Mouse (Mus musculus) midbrain, embryonic 11.5 days (tissue): ENCODE measurements around the gene Tspan5. TPM values are rescaled to one million over a fixed set of nuclear protein-coding genes. Genes with fewer than 3 reads are reported as not detected.

ENCODE experiments used
- ATAC-seq: fragments of 200-750 bp; cut with Nextera tagmentation; 2 replicates; pipeline ENCODE4 v1.8.0; 2017; ENCODE audit warnings: moderate TSS enrichment, moderate library complexity; ENCODE audit not compliant: low FRiP score
- DNase-seq: peaks from one replicate; pipeline ENCODE4 v3.0.0; 2015; ENCODE audit warnings: low spot score; ENCODE audit errors: missing footprints
- H3K27ac ChIP-seq: fragments of 300-500 bp; sonication (generic); 2 replicates; pipeline ENCODE4 v1.5.1; 2014; ENCODE audit warnings: low read depth, low read length
- H3K27me3 ChIP-seq: fragments of 300-500 bp; sonication (generic); 2 replicates; pipeline ENCODE4 v1.6.1; 2014; ENCODE audit warnings: mild to moderate bottlenecking, low read length, moderate library complexity, mixed read lengths; ENCODE audit not compliant: control insufficient read depth, insufficient read depth
- H3K36me3 ChIP-seq: fragments of 300-500 bp; sonication (generic); 2 replicates; pipeline ENCODE4 v1.6.1; 2014; ENCODE audit warnings: mild to moderate bottlenecking, low read length, moderate library complexity, mixed read lengths; ENCODE audit not compliant: control insufficient read depth, insufficient read depth
- H3K4me1 ChIP-seq: fragments of 300-500 bp; sonication (generic); 2 replicates; pipeline ENCODE4 v1.6.1; 2014; ENCODE audit warnings: low read length; ENCODE audit not compliant: control insufficient read depth, insufficient read depth
- H3K4me2 ChIP-seq: fragments of 300-500 bp; sonication (generic); 2 replicates; pipeline ENCODE4 v1.6.1; 2014; ENCODE audit warnings: mild to moderate bottlenecking, moderate library complexity
- H3K4me3 ChIP-seq: fragments of 300-500 bp; sonication (generic); 2 replicates; pipeline ENCODE4 v1.5.1; 2014; ENCODE audit warnings: low read depth, low read length
- H3K9ac ChIP-seq: fragments of 300-500 bp; sonication (generic); 2 replicates; pipeline ENCODE4 v1.6.1; 2014; ENCODE audit warnings: low read length
- H3K9me3 ChIP-seq: fragments of 300-500 bp; sonication (generic); 2 replicates; pipeline ENCODE4 v1.6.1; 2016; ENCODE audit warnings: low read length; ENCODE audit not compliant: control insufficient read depth
- WGBS: fragments of 180-500 bp; shearing (Covaris S2); extraction: QIAGEN DNeasy Blood & Tissue Kit; methylation state at CpG from one replicate; pipeline ENCODE4 v1.1.7; 2014; 5-methylcytosine and 5-hydroxymethylcytosine counted together
- polyA plus RNA-seq: library from polyadenylated mRNA; unstranded; fragments of >200 nt; fragmentation: Nextera tagmentation; extraction: Ambion mirVana; gene quantifications from 2 replicates; pipeline ENCODE4 v1.2.1, GENCODE M21; 2014

Tspan5 gene
- polyA plus RNA-seq, 1 experiment from 2014 or later, result 46.6 TPM

DNA sequence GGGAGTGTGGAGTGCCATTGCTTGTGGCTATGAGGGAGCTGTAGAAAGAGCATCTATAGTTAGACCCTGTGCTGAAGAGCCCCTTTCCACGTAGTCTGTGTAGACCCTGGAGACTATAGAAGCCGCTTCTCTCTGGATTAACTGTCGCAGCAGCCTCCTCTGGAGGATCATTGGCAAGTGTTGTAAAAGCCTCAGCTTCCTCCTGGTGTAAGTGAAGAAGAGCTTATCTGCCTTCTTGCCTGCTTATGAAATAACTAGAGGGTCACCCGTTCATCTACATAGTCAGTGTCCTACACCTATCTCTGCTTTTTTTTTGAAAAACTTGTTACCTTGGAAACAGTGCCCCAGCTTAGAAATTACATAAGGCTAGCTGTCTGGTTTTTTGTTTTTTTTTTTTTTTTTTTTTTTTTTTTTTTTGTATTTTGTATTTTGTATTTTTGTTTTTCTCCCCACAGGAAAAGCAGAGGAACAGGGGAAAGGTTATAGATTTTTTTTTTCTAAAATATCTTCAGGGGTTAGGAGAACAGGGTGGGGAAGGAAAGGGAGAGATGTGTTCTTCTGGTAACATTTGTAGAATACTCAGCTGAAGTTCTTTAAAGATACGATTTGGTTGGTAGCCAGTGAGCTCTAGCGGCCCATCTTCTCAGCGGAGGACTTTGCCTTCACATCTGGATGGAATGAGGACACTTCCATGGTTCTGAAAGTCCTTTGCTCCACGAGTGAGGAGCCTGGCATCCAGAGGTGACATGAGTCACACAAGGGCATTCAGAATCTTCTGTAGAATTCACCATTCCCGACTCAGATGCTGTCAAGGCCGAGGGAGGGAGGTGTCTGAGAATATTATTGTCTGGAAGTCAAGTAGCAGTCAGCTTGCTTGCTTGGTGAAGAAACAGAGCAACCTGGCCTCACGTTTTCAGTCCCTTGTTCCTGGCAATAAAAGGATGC, 62.4 kb downstream of the Tspan5 start:
- DNase-seq (no peak), ATAC-seq (no peak)
- Histone ChIP-seq H3K9ac (no peak overlapping the region), H3K4me3 (no peak overlapping the region), H3K4me1 (peaks cover 24% of the 10 kb centered on the region), H3K9me3 (no peaks in the 10 kb centered on the region), H3K36me3 (no peaks in the 10 kb centered on the region), H3K27ac (no peak overlapping the region), H3K27me3 (no peaks in the 10 kb centered on the region), H3K4me2 (no peak overlapping the region)
- 81% methylated on average over 11 of the region's 11 CpGs for WGBS

DNA sequence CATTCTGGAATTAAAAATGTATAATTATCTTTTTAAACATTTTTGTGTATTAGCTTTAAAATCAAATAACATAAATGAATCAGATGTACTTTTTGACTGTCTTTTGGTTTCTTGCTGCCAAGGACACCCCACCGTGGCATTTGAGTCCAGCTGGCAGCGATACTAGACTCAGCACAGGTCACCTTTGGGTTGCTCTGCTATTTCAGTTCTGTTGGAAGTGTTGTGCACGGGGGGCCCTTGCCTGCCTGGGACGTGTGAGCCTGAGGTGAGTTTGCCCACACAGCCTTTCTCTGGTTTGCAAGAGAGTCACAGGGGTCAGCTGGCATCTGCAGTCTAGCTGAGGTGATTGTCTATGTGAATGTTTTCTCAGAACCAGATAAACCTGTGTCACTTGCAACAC, 65.8 kb downstream of the Tspan5 start:
- DNase-seq (no peak), ATAC-seq (no peak)
- Histone ChIP-seq H3K4me3 (no peak overlapping the region), H3K9me3 (no peaks in the 10 kb centered on the region), H3K27me3 (no peaks in the 10 kb centered on the region), H3K9ac (no peak overlapping the region), H3K4me1 (peaks cover 7% of the 10 kb centered on the region), H3K36me3 (no peaks in the 10 kb centered on the region), H3K4me2 (no peak overlapping the region), H3K27ac (no peak overlapping the region)
- WGBS, result 93% methylated on average over 4 of the region's 4 CpGs

DNA sequence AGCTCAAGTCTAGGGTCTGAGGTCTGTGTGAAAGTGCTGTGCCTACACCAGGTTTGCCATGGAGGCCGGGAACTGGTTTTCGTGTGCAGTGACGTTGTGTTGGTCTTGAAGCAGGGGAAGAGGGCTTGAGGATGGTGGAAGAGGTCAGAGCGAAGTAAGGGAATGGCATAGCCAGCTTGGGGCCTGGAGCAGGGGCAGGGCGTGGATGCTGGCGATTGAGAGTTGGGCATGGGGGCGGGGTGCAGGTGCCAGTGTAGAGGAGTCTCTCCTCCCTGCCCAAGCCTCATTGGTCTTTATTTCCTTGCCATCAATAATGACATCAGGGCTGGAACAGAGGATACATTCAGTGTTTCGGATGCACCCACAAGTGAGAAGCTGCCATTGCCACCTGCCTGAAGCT, 67.5 kb downstream of the Tspan5 start:
- no peak overlapping the region for H3K27ac ChIP-seq
- H3K4me1 ChIP-seq, result peaks cover 3% of the 10 kb centered on the region
- H3K27me3 ChIP-seq, result no peaks in the 10 kb centered on the region
- DNase-seq, result no peak
- H3K4me2 ChIP-seq, result no peak overlapping the region
- no peak overlapping the region for H3K9ac ChIP-seq
- no peak overlapping the region for H3K4me3 ChIP-seq
- ATAC-seq, result no peak
- WGBS, result 95% methylated on average over 8 of the region's 8 CpGs
- no peaks in the 10 kb centered on the region for H3K36me3 ChIP-seq
- no peaks in the 10 kb centered on the region for H3K9me3 ChIP-seq

DNA sequence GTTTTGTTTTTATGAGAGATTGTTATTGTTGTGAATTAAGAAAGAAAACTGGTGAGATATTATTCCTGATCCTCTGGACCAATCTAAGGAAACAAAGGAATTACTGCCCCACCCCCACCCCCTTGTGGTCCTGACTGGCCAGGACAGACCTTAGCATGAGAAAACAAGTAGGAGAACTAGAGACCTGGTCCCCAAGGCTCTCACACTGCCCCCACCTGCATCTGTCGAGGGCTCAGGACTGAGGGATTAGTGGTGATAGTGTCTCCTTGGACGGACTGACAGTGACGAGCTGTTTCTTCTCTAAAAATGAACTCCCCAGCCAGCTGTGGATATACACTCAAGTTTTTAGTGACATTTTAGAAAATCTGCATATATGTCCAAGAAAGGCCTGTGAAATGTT, 70.6 kb downstream of the Tspan5 start:
- 20% methylated on average over 3 of the region's 3 CpGs for WGBS
- H3K4me1 ChIP-seq, result peaks cover 3% of the 10 kb centered on the region
- H3K9ac ChIP-seq, result no peak overlapping the region
- H3K27me3 ChIP-seq, result no peaks in the 10 kb centered on the region
- H3K36me3 ChIP-seq, result no peaks in the 10 kb centered on the region
- H3K4me2 ChIP-seq, result no peak overlapping the region
- ATAC-seq (peak; percentile 51; the same call in 1 of the 2 replicates), DNase-seq (no peak)
- H3K27ac ChIP-seq, result no peak overlapping the region
- H3K9me3 ChIP-seq, result no peaks in the 10 kb centered on the region
- H3K4me3 ChIP-seq, result no peak overlapping the region

DNA sequence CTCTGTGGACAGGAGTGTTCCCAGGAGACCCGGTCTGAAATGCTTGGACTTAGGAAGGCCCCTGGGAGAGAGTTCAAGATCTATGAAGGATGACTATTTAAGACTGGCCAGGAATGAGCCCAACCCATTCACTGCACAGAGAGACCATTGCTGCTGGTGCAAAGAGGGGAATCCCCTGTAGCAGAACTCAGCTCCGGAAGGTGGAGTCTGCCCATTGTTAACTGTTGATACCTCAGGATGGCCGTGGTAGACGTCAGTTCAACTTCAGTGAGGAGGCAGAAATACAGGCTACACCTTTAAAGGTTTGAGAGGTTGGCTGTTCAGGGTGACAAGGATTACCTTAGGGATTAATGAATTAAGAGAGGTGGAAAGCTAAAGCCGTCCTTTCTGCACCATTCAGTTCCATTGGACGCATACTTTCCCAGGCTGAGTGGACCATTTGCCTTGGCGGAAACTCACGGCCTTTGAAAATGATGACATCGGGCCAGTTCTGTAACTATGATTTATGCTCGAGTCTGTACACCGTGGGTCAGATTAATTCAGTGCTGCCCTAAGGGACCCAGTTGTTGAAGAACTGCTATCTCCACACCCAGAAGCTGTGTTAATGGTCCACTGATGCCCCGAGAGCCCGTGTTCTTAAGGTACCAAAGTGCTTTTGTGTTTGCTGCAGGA, 71.3 kb downstream of the Tspan5 start:
- DNase-seq (no peak), ATAC-seq (no peak)
- no peaks in the 10 kb centered on the region for H3K36me3 ChIP-seq
- WGBS, result 81% methylated on average over 13 of the region's 13 CpGs
- no peaks in the 10 kb centered on the region for H3K9me3 ChIP-seq
- no peak overlapping the region for H3K27ac ChIP-seq
- no peak overlapping the region for H3K4me3 ChIP-seq
- H3K27me3 ChIP-seq, result no peaks in the 10 kb centered on the region
- no peak overlapping the region for H3K4me2 ChIP-seq
- no peak overlapping the region for H3K9ac ChIP-seq
- peaks cover 3% of the 10 kb centered on the region for H3K4me1 ChIP-seq

DNA sequence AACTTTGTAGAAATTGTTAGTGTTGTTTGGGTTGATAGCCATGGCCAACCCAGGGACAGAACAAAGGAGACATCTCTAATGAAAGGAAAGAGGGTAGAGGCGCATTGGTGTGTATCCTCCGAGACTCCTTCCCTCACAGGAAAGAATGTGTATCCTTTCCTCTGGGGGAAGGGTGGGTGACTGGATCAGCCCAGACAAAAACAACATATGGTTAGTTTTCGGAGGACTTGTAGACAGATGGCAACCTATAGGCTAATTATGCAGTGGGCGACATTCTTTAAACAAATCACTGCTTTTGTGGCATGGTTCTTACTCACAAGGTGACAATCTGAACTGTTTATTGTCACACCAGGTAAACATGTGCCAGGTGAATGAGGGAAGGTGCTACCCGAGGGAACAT, 72.5 kb downstream of the Tspan5 start:
- Histone ChIP-seq H3K4me1 (peaks cover 3% of the 10 kb centered on the region), H3K9me3 (no peaks in the 10 kb centered on the region), H3K27ac (no peak overlapping the region), H3K4me3 (no peak overlapping the region), H3K27me3 (no peaks in the 10 kb centered on the region), H3K9ac (no peak overlapping the region), H3K36me3 (no peaks in the 10 kb centered on the region), H3K4me2 (no peak overlapping the region)
- no peak for DNase-seq
- 73% methylated on average over 5 of the region's 5 CpGs for WGBS
- ATAC-seq, result no peak

DNA sequence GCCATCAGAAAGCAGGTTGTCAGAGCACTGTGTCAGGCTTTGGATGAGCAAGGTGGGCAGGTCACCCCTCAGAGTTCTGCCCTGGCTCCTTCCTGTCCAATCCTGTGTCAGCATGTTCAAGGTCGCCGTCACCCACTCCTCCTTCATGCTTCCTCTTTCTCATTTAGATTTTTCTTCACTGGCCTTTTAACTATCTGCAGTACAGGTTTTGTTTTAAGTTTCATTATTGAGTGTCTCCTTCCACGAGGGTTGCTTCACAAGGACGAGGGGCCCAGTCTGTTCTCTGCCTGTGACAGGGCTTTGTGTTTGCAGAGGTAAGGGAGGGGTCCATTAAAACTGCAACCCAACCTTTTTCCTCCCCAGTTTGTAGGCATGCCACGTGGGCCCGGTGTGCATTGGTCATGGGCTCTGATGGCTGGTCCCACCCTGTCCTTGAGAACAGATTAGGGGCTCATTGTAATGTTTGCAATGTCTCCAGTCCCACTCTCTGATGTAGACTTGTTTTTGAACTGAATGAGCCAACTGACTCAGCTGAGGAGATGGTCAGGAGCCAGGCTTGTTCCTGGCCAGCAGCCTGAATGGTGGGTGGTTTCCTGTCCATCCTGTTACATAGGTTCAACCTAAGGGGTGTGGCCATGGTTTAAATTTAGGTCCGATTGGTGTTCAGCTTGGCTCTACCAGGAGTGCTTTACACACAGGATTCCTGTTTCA, 73.3 kb downstream of the Tspan5 start:
- ATAC-seq, result no peak
- DNase-seq, result no peak
- no peak overlapping the region for H3K27ac ChIP-seq
- H3K4me1 ChIP-seq, result peaks cover 3% of the 10 kb centered on the region
- no peaks in the 10 kb centered on the region for H3K27me3 ChIP-seq
- no peaks in the 10 kb centered on the region for H3K9me3 ChIP-seq
- H3K36me3 ChIP-seq, result no peaks in the 10 kb centered on the region
- WGBS, result 91% methylated on average over 7 of the region's 7 CpGs
- no peak overlapping the region for H3K9ac ChIP-seq
- no peak overlapping the region for H3K4me3 ChIP-seq
- H3K4me2 ChIP-seq, result no peak overlapping the region

DNA sequence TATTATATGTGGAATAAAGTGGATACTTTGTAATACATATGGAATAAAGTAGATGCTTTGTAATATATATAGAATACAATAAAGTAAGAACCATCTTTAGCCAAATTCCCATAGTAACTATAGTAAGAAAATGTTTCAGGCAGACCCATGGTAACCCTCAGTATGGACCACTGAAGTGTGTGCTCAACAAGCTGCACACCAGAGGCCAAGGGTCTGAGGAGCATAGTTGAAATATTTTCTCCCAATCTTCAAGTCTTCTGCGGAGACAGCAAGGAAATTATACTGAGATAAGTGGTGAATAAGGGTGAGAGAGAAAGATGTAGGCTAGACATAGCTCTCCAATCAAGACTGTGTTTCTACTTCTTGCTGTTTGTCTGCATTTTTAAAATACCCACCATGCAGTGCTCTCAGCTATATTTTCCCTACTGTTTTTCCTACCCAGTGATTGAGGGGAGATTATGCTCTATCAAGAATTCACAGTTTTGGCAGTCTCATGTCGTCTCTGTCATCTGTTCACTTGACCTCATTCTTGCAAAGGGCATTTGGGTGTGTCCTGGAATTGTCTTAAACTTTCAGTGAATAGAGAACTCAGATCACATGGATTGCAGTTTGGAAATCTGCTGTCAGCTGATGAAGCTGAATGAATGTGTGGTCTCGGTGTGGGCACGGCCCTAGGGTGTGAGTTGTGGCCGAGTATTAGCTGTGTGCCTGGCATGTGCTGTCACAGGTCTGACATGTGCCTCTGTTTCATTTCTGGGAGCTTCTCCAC, 75.1 kb downstream of the Tspan5 start:
- Histone ChIP-seq H3K27me3 (no peaks in the 10 kb centered on the region), H3K9ac (no peak overlapping the region), H3K4me3 (no peak overlapping the region), H3K9me3 (no peaks in the 10 kb centered on the region), H3K36me3 (no peaks in the 10 kb centered on the region), H3K27ac (no peak overlapping the region), H3K4me1 (peaks cover 10% of the 10 kb centered on the region), H3K4me2 (no peak overlapping the region)
- DNase-seq (no peak), ATAC-seq (no peak)
- 69% methylated on average over 5 of the region's 5 CpGs for whole genome bisulfite sequencing
